Mouse (Mus musculus): ENCODE results near the gene Kng1. TPM values are rescaled to one million over a fixed set of nuclear protein-coding genes. Genes with fewer than 3 reads are reported as not detected.
A peak's percentile ranks its signal among the peaks of the same experiment; 100 is the strongest.

The Kng1 gene
- polyA plus RNA-seq, 1 experiment from 2014 or later, result not detected

DNA sequence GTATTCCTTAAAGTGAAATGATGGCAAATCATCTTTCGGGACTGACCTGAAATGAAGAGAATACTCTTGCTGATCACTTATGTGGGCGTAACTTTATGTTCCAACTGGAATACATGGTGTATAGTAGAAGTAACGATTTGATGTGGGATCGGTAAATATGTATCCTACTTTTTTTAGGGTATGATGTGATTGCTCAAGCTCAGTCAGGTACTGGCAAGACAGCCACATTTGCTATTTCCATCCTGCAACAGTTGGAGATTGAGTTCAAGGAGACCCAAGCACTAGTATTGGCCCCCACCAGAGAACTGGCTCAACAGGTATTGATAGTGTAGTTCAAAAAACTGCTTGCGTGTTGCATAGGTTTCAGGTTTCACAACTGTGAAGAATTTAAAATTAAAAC, 51.3 kb downstream of the Kng1 start:
- H3K4me3 ChIP-seq, result peak overlapping the region; percentile 93
- peak overlapping the region; percentile 98 for H3K9ac ChIP-seq
- H3K9me3 ChIP-seq (replicated peaks), result no peaks in the 10 kb centered on the region
- no peaks in the 10 kb centered on the region; the same call in 1 of the 2 replicates for H3K27me3 ChIP-seq
- H3K4me1 ChIP-seq, result peaks cover 22% of the 10 kb centered on the region
- 8% methylated on average over 5 of the region's 5 CpGs for WGBS
- H3K27ac ChIP-seq, result no peak overlapping the region
- H3K36me3 ChIP-seq, result peaks cover 45% of the 10 kb centered on the region
- H3K4me2 ChIP-seq (replicated peaks), result peak overlapping the region; percentile 94
- ATAC-seq (ENCODE audit: low FRiP score), result no peak

DNA sequence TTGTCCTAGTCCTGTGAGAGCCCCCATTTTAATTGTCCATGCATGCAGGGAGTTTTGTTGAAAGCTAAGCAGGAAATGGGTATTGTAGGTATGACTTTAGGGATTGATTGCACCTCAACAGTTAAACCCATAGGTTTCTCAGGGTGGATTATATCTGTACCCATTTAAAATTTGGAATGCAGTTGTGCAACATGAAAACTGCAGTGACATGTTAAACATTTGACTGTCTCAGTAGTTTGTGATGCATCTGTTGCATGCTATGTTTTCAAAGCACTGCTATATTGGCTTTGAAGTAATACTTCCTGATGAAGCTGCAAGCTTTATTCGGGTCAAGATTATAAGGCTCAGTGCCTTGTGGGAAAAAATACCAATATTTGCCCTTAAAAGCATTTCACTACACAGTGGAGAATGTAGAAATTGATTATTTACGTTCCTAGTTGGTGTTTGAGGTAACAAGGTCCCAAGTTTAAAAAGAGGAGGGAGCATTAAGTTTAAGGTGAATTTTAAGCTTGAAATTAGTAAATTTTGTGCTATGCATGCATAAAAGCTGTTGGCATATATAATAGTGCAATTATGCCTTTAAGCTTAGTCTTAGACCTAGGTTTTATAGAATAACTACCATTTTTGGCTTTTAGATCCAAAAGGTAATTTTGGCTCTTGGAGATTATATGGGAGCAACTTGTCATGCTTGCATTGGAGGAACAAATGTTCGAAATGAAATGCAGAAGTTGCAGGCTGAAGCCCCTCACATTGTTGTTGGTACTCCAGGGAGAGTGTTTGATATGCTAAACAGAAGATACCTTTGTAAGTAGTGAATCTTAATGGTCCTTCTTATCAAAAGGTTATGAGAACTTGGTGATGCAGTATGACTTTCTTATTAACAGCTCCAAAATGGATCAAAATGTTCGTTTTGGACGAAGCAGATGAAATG, 52.0 kb downstream of the Kng1 start:
- H3K4me2 ChIP-seq (replicated peaks), result peak overlapping the region; percentile 94
- no peak overlapping the region for H3K27ac ChIP-seq
- no peak for ATAC-seq (ENCODE audit: low FRiP score)
- H3K4me3 ChIP-seq, result peak overlapping the region; percentile 93
- H3K4me1 ChIP-seq, result peaks cover 22% of the 10 kb centered on the region
- H3K9me3 ChIP-seq (replicated peaks), result no peaks in the 10 kb centered on the region
- peak overlapping the region; percentile 98 for H3K9ac ChIP-seq
- WGBS, result 64% methylated on average over 5 of the region's 5 CpGs
- H3K36me3 ChIP-seq, result peaks cover 51% of the 10 kb centered on the region
- H3K27me3 ChIP-seq, result no peaks in the 10 kb centered on the region

DNA sequence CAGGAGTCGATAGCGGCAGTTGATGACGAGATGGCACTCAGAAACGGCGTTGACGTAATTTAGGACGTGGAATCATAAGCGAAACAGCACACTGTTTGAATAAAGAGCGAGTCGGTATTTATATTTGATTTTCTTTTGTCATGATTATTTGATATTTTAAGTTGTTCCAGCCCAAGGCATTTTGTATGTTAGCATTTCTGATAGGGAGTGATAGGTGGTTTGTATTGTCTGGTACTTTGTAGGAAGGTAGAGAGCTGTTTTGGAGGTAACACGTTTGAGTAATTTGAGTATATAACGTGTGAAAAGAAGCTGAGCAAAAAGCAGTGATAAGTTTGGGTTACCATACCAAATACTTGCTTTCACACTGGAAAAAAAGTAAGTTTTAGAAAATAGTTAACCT, 54.7 kb downstream of the Kng1 start:
- no peaks in the 10 kb centered on the region for H3K27me3 ChIP-seq
- H3K27ac ChIP-seq, result no peak overlapping the region
- peaks cover 22% of the 10 kb centered on the region for H3K4me1 ChIP-seq
- no peak overlapping the region for H3K4me2 ChIP-seq (replicated peaks)
- H3K4me3 ChIP-seq, result no peak overlapping the region
- WGBS, result 84% methylated on average over 12 of the region's 12 CpGs
- no peaks in the 10 kb centered on the region for H3K9me3 ChIP-seq (replicated peaks)
- no peak for ATAC-seq (ENCODE audit: low FRiP score)
- H3K36me3 ChIP-seq, result peaks cover 63% of the 10 kb centered on the region
- no peak overlapping the region for H3K9ac ChIP-seq

DNA sequence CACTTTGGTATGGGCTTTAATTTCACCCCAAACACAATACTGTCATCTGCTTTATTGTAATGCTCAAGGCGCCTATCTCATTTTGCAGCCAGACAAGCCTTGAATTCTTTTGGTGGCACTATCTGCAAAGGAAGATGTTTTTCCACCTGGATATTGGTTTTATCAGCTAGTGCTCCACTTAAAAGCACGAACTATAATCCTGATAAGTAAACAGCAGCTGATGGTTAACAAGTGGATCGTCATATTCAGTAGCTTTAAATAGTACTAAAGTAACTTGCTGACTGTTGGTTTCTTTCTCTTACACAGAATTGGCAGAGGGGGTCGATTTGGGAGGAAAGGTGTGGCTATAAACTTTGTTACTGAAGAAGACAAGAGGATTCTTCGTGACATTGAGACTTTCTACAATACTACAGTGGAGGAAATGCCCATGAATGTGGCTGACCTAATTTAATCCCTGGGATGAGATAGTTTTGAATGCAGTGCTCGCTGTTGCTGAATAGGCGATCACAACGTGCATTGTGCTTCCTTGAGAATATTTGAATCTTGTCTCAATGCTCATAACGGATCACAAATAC, 55.3 kb downstream of the Kng1 start:
- Histone ChIP-seq H3K9me3 (replicated peaks) (no peaks in the 10 kb centered on the region), H3K4me1 (peaks cover 22% of the 10 kb centered on the region), H3K27ac (no peak overlapping the region), H3K36me3 (peaks cover 67% of the 10 kb centered on the region), H3K4me2 (replicated peaks) (no peak overlapping the region), H3K4me3 (no peak overlapping the region), H3K9ac (no peak overlapping the region), H3K27me3 (no peaks in the 10 kb centered on the region)
- ATAC-seq (ENCODE audit: low FRiP score), result no peak
- 57% methylated on average over 9 of the region's 9 CpGs for WGBS

DNA sequence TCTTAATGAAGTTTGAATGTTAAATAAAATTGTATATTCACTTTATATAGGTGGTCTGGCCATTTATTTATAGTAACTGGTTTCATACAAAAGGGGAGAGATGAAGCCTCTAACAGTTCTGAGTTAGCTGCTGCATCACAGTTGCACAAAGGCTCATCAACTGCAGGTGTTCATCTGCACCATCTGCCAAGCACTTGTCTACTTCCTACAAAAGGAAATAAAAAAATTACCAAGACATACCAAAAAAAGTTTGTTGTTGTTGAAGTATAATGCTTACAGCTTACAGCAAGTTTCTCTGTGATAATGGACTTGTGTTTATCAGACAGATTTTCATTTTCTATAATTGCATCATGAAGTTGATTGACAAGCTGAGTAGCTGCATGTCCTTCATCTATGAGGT, 56.2 kb downstream of the Kng1 start:
- H3K9ac ChIP-seq, result no peak overlapping the region
- no peak overlapping the region for H3K4me3 ChIP-seq
- H3K4me1 ChIP-seq, result peaks cover 20% of the 10 kb centered on the region
- no peaks in the 10 kb centered on the region for H3K9me3 ChIP-seq (replicated peaks)
- no peak for ATAC-seq (ENCODE audit: low FRiP score)
- peaks cover 67% of the 10 kb centered on the region for H3K36me3 ChIP-seq
- H3K27me3 ChIP-seq, result no peaks in the 10 kb centered on the region
- no peak overlapping the region for H3K4me2 ChIP-seq (replicated peaks)
- H3K27ac ChIP-seq, result no peak overlapping the region

DNA sequence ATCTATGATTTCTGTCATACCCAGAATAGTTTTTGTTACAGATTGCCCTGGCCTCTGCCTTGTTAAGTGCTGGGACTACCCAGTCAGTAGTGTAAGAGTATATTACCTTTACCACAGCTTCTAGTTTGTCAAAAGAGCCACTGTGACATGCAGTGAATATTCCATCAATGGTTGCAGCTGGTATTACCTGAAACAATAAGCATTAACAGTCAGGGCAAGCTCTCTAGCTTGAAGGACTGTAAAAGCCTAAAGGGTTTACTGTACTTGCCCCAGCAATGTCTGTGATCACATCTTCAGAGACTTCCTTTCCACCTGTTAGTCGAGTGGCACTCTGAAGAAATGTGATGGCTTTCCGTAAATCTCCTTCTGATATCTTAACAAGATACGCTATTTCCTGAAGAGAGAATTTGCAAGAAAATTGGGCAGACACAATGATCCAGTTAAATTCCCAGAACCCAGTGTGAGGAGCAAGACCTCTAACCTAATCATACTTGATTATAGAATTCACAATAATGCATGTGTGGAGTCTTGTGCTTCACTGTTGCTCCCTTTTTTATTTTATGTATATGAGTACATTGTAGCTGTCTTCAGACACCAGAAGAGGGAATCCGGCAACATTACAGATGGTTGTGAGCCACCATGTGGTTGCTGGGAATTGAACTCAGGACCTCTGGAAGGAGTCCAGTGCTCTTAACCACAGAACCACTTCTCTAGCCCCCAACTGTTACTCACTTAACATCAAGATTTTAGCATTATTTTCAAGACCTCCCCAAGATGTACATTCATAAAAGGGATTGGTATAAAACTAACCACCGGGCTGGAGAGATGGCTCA, 56.9 kb downstream of the Kng1 start:
- Histone ChIP-seq H3K27ac (no peak overlapping the region), H3K9ac (no peak overlapping the region), H3K27me3 (no peaks in the 10 kb centered on the region), H3K4me2 (replicated peaks) (no peak overlapping the region), H3K36me3 (peaks cover 66% of the 10 kb centered on the region), H3K4me1 (peaks cover 13% of the 10 kb centered on the region), H3K4me3 (no peak overlapping the region), H3K9me3 (replicated peaks) (no peaks in the 10 kb centered on the region)
- no peak for ATAC-seq (ENCODE audit: low FRiP score)
- 72% methylated on average over 5 of the region's 5 CpGs for WGBS

DNA sequence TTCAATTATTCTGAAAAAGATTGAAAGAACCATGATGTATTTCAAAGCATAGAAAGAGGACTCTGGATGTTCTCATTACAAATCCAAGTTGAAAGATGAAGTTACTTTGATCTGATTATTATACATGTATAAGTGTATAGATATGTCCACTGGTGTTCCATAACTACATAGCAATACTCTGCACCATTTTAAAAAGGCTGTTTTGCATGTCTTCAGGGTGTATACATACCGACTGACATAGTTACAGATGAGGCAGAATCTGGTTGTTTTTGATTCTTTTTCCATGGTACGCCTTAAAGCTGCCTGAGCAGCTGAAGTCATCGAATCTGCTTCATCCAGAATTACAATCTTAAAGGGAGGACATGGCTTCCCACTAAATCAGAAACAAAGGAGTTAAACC, 57.8 kb downstream of the Kng1 start:
- H3K4me2 ChIP-seq (replicated peaks), result no peak overlapping the region
- H3K4me3 ChIP-seq, result no peak overlapping the region
- H3K27ac ChIP-seq, result no peak overlapping the region
- no peaks in the 10 kb centered on the region for H3K27me3 ChIP-seq
- peaks cover 65% of the 10 kb centered on the region for H3K36me3 ChIP-seq
- H3K4me1 ChIP-seq, result peaks cover 4% of the 10 kb centered on the region
- no peak overlapping the region for H3K9ac ChIP-seq
- 88% methylated on average over 3 of the region's 3 CpGs for WGBS
- H3K9me3 ChIP-seq (replicated peaks), result no peaks in the 10 kb centered on the region
- no peak for ATAC-seq (ENCODE audit: low FRiP score)

DNA sequence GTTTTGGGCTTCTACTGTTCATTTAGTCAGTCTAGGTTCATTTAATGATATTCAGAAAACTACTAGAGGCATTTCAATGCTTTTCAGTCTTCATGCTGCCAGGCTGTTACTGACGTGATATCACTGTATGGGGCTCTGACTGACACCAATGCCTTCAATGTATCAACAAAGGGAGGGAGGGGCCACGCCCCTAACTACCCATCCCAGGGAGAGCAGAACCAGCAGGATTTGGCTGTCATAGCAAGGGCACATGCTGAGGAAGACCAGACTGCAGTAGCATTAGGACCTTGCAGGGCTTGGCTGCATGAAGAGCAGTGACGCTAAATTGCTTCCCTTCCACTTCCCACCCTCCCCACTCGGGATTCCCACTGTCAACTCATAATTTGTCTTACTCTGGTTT, 59.5 kb downstream of the Kng1 start:
- no peak overlapping the region for H3K4me2 ChIP-seq (replicated peaks)
- H3K27me3 ChIP-seq, result no peaks in the 10 kb centered on the region
- H3K9ac ChIP-seq, result no peak overlapping the region
- H3K4me1 ChIP-seq, result no peaks in the 10 kb centered on the region
- WGBS, result 67% methylated on average over 4 of the region's 4 CpGs
- ATAC-seq (ENCODE audit: low FRiP score), result no peak
- peaks cover 65% of the 10 kb centered on the region for H3K36me3 ChIP-seq
- no peak overlapping the region for H3K27ac ChIP-seq
- H3K4me3 ChIP-seq, result no peak overlapping the region
- H3K9me3 ChIP-seq (replicated peaks), result no peaks in the 10 kb centered on the region

DNA sequence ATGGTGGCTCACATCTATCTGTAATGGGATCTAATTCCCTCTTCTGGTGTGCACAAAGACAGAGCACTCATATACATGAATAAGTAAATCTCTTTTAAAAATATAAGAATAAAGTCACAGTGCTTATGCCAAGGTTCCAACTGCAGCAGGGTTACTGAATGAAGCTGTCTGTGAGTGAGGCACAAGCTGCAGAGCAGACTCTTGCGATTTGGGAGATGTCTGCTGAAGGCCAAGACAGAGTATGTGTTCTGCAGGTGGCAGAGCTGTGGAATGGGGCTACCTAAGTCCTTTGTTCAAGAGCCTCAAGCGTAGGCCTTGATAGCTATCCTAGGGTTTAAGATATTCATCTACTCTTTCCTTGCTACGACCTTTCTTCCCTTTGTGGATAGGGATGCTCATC, 64.8 kb downstream of the Kng1 start:
- Histone ChIP-seq H3K36me3 (peaks cover 49% of the 10 kb centered on the region), H3K27ac (no peak overlapping the region), H3K4me3 (no peak overlapping the region), H3K4me2 (replicated peaks) (no peak overlapping the region), H3K9ac (no peak overlapping the region), H3K9me3 (replicated peaks) (no peaks in the 10 kb centered on the region), H3K27me3 (no peaks in the 10 kb centered on the region), H3K4me1 (peaks cover 10% of the 10 kb centered on the region)
- ATAC-seq (ENCODE audit: low FRiP score), result no peak
- 98% methylated on average over 3 of the region's 3 CpGs for WGBS

DNA sequence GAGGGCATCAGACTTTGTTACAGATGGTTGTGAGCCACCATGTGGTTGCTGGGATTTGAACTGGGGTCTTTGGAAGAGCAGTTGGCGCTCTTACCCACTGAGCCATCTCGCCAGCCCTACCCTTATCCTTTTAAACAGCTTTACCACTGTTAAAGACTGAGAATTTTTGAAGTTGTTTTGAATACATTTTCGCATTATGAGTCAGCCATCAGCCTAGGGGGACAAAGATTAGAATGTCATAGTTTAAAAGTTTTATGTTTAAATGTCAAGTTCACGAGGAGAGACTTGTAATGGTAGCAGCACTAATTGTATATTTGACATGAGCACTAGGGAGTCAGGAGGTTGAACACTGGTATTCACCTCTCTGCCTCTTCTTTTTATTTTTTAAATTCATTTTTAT, 65.4 kb downstream of the Kng1 start:
- H3K4me3 ChIP-seq, result no peak overlapping the region
- H3K4me1 ChIP-seq, result peaks cover 10% of the 10 kb centered on the region
- ATAC-seq (ENCODE audit: low FRiP score), result no peak
- no peak overlapping the region for H3K4me2 ChIP-seq (replicated peaks)
- H3K36me3 ChIP-seq, result peaks cover 44% of the 10 kb centered on the region
- no peaks in the 10 kb centered on the region for H3K9me3 ChIP-seq (replicated peaks)
- no peaks in the 10 kb centered on the region for H3K27me3 ChIP-seq
- no peak overlapping the region for H3K27ac ChIP-seq
- WGBS, result 93% methylated on average over 4 of the region's 4 CpGs
- H3K9ac ChIP-seq, result no peak overlapping the region

DNA sequence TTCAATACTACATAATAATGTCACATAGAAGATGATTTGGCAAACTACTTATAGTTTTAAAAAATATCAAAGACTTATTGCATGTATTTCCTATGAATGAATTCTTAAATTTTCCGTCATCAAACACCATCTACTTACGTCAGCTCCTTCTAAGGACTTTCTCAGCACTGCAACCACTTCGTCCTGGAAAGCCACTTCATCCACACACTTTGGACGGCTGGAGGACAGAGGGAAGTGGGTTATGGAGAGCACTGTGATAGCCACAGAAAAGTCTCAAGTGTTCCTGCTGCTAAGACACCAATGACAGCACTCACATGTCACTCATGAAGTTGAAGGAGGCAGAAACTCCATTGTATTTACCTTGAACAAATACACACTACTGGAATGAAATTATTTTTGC, 66.7 kb downstream of the Kng1 start:
- 91% methylated on average over 4 of the region's 4 CpGs for WGBS
- Histone ChIP-seq H3K27me3 (no peaks in the 10 kb centered on the region), H3K4me2 (replicated peaks) (no peak overlapping the region), H3K9ac (no peak overlapping the region), H3K4me3 (no peak overlapping the region), H3K9me3 (replicated peaks) (no peaks in the 10 kb centered on the region), H3K36me3 (peaks cover 39% of the 10 kb centered on the region), H3K27ac (no peak overlapping the region), H3K4me1 (peaks cover 23% of the 10 kb centered on the region)
- ATAC-seq (ENCODE audit: low FRiP score), result no peak

DNA sequence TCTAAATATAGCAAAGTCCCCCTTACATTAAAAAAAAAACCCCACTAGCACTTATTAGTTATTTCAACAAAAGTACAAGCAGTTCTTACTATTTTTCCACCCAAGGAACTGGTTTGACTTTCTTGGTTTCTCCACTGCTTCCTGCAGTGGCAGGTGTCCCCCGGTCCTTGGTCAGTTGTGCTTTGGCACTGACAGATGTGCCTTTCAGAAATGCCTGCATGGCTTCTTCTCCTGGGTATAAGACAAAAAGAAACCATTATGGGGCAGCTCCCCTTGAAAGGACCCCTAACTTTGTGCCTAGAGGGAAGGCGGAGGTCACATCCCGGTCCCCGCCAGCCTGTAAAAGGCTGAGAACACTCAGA, 69.6 kb downstream of the Kng1 start:
- ATAC-seq (ENCODE audit: low FRiP score), result no peak

More for the DNA sequence above, 69.6 kb downstream of the Kng1 start:
- H3K4me3 ChIP-seq, result peak overlapping the region; percentile 79
- H3K36me3 ChIP-seq, result peaks cover 15% of the 10 kb centered on the region
- peak overlapping the region; percentile 97 for H3K27ac ChIP-seq
- H3K9me3 ChIP-seq (replicated peaks), result no peaks in the 10 kb centered on the region
- peak overlapping the region; percentile 84 for H3K4me2 ChIP-seq (replicated peaks)
- peaks cover 23% of the 10 kb centered on the region for H3K4me1 ChIP-seq
- H3K9ac ChIP-seq, result peak overlapping the region; percentile 89
- H3K27me3 ChIP-seq, result no peaks in the 10 kb centered on the region
- WGBS, result 2% methylated on average over 4 of the region's 4 CpGs
